Mouse (Mus musculus): ENCODE measurements at regions not wholly inside any gene's neighbourhood (a gene's known extent, or its start where the extent isn't known, plus 50 kb on each side); places are given as distances from the start of the nearest gene placed in this dataset.

GRCm38 (mm10) chr8:67143479-67143878 is 283.5 kb downstream of the Naf1 start:
- in situ Hi-C loops (cut with MboI; ENCODE audit: low sequenced_read_pairs), result no loop called here

- in situ Hi-C loops (cut with MboI; ENCODE audit: low sequenced_read_pairs), result no loop called here
Observed at GRCm38 (mm10) chr8:67181741-67182140, 321.7 kb downstream of the Naf1 start.

- in situ Hi-C loops (cut with MboI; ENCODE audit: low sequenced_read_pairs), result no loop called here
Observed at GRCm38 (mm10) chr8:67199213-67199612, 324.4 kb upstream of the Nat3 start.

GRCm38 (mm10) chr8:67206064-67206463 is 317.6 kb upstream of the Nat3 start:
- in situ Hi-C loops (cut with MboI; ENCODE audit: low sequenced_read_pairs), result no loop called here

- in situ Hi-C loops (cut with MboI; ENCODE audit: low sequenced_read_pairs), result no loop called here
Observed at GRCm38 (mm10) chr8:67231921-67232701, 291.5 kb upstream of the Nat3 start.

- in situ Hi-C loops (cut with MboI; ENCODE audit: low sequenced_read_pairs), result no loop called here
Observed at GRCm38 (mm10) chr8:67238934-67239333, 284.7 kb upstream of the Nat3 start.

- in situ Hi-C loops (cut with MboI; ENCODE audit: low sequenced_read_pairs), result no loop called here
Observed at GRCm38 (mm10) chr8:67278759-67279158, 244.9 kb upstream of the Nat3 start.

GRCm38 (mm10) chr8:67279449-67279848 is 244.2 kb upstream of the Nat3 start:
- in situ Hi-C loops (cut with MboI; ENCODE audit: low sequenced_read_pairs), result no loop called here

GRCm38 (mm10) chr8:67310494-67310893 is 213.2 kb upstream of the Nat3 start:
- in situ Hi-C loops (cut with MboI; ENCODE audit: low sequenced_read_pairs), result no loop called here

- in situ Hi-C loops (cut with MboI; ENCODE audit: low sequenced_read_pairs), result no loop called here
Observed at GRCm38 (mm10) chr8:67317371-67317770, 206.3 kb upstream of the Nat3 start.

GRCm38 (mm10) chr8:67318675-67319074 is 205.0 kb upstream of the Nat3 start:
- in situ Hi-C loops (cut with MboI; ENCODE audit: low sequenced_read_pairs), result no loop called here

- in situ Hi-C loops (cut with MboI; ENCODE audit: low sequenced_read_pairs), result no loop called here
Observed at GRCm38 (mm10) chr8:67320535-67320934, 203.1 kb upstream of the Nat3 start.

- in situ Hi-C loops (cut with MboI; ENCODE audit: low sequenced_read_pairs), result no loop called here
Observed at GRCm38 (mm10) chr8:67328439-67328838, 195.2 kb upstream of the Nat3 start.

- in situ Hi-C loops (cut with MboI; ENCODE audit: low sequenced_read_pairs), result no loop called here
Observed at GRCm38 (mm10) chr8:67377061-67377460, 146.6 kb upstream of the Nat3 start.

- in situ Hi-C loops (cut with MboI; ENCODE audit: low sequenced_read_pairs), result no loop called here
Observed at GRCm38 (mm10) chr8:67405947-67406346, 117.7 kb upstream of the Nat3 start.

- in situ Hi-C loops (cut with MboI; ENCODE audit: low sequenced_read_pairs), result no loop called here
Observed at GRCm38 (mm10) chr8:67414826-67415225, 108.8 kb upstream of the Nat3 start.

GRCm38 (mm10) chr8:67422521-67422920 is 101.1 kb upstream of the Nat3 start:
- in situ Hi-C loops (cut with MboI; ENCODE audit: low sequenced_read_pairs), result loop anchor here (10.0 kb wide), 1 partner anchor 472 kb away; no protein-coding TSS in a partner anchor
